Mouse (Mus musculus) thymus, postnatal 10 days (tissue): ENCODE data around the gene Jade1.
A peak's percentile ranks its signal among the peaks of the same experiment; 100 is the strongest.

Source experiments
- DNase-seq, 2 experiments: peaks; one replicate each; pipeline ENCODE4 v3.0.0; 2021; ENCODE audit warnings: low spot score in 2 of 2

The Jade1 gene

GRCm38 (mm10) chr3:41575971-41576370 is 20.4 kb downstream of the Jade1 start:
- DNase-seq = no peak

DNA sequence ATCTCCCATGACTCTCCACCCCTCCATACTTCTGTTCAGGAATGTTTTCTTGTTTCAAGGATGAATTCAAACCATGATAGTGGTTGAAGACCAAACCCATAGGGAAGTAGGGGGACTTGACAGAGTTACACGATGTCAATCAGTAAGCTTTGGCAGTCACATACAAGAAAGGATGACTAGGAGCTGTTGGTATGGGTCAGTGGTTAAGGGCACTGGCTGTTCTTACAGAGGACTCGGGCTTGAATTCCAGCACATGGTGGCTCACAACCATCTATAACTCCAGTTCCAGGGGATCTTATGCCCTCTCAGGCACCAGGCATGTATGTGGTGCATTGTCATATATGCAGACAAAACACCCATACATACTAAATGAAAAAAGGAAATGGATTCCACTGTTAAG is 21.7 kb downstream of the Jade1 start:
- no peak for DNase-seq

- no peak for DNase-seq
Observed at GRCm38 (mm10) chr3:41579873-41580272, 24.3 kb downstream of the Jade1 start.

DNA sequence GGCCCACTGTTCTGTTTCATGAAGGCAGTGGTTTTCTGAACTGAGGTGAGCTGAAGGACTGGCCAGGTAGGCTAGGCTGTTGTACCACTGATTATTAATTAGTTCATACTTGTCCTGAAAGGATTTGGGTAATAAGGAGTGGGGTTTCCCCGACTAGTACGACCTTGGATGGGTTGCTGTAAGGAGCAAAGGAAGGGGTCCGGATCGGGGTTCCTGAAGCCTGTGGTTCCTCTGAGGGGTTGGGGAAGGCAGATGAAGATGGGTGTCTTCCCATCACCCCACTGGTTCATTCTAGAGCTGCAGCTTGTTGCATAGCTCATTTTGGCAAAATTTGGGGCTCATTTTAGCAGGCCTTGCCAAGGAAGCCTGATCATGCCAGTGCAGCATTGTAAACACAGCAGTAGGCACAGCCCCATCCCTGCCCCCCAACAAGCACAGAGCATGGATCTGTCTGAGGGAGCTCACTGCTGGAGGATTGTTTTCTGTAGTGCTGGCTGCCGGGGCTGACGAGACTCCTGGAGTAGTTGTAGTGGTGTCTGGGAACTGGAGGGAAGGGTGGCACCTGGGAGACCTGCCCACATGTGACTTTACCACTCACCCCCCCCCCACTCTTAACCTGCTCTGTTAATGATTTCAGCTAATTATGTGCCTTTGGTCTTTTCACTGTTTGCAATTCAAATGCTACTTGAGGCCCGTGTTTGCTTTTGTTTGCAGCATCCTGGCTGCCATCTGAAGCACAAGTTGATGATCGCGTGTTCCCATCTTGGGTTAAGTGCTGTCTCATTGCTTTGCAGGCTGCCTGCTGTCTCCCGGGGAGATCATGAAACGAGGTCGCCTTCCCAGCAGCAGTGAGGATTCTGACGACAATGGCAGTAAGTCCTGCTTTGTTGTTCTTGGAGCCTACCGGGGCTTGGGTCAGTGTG is 25.1 kb downstream of the Jade1 start:
- DNase-seq = no peak

- no peak for DNase-seq
Observed at GRCm38 (mm10) chr3:41581436-41581835, 25.9 kb downstream of the Jade1 start.

DNA sequence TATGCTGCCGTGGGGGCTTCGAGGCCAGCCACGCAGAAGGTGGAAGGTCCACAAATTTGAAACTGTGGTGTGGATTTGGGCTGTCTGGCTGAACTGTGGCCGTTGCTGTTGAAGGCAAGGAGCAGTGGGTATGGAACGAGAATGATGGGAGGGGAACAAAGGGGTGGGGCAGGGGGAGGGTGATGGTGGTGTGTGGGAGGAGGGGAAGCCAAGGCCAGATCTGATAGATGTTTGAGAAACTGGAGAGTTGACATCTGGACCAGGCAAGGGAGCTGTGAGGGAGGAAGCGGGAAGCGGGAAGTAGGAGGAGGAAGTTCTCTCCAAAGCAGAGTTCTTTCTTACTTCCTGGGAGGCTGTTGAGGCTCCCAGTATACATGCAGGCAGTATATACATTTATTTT is 26.7 kb downstream of the Jade1 start:
- no peak for DNase-seq

DNA sequence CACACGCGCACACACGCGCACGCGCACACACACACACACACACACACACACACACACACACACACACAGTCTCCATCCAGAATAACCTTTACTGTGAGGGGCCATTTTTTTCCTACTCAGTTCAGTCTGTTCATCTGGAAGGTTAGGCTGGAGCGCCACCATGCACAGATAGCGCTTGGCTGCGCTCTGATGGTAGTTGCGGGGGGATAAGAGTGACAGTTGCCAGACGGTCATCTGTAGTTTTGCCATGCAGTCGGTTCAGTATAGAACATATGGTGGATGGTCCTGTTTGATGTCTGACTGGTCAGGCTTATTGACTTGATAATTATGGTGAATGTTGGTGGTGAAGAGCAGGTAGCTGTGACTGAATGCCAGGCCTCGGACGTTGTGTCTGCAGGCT is 27.6 kb downstream of the Jade1 start:
- no peak for DNase-seq

DNA sequence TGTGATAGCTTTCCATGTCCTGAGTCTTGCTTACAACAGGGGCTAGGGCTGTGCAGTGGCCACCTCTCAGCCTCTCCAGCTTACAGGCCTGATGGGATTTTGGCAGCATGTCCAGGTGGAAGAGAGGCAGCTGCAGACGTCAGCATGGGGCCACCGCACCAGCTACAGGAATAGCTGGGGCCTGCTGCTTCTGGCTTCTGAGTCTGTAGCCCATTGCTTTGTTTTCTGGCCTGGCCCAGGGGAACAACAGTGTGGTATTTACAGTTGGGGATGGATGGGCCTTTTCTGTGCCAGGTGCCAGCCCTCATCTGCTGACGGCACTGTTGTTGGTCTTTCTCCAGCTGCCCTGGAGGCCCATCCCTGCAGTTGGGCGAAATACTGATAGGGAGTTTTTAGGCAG is 28.1 kb downstream of the Jade1 start:
- no peak for DNase-seq

GRCm38 (mm10) chr3:41585548-41585947 is 30.0 kb downstream of the Jade1 start:
- no peak for DNase-seq

DNA sequence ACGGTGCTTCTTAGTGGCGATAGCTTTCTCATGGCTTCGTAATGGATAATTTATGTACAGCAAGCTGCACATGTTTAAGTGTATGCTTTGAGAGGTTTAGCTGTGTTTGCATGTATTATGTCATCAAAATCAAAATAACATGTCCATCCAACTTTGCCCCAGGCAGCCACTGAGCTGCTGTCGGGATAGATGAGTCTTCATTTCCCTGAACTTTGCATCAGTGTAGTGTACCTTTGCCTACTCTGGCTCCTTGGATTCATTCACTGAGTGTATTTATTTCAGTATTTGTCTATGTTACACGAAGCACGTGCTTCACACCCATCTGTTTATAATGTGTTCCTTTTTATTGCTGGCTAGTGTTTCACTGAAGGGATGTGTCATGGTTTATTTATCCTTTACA is 30.8 kb downstream of the Jade1 start:
- DNase-seq = no peak

DNA sequence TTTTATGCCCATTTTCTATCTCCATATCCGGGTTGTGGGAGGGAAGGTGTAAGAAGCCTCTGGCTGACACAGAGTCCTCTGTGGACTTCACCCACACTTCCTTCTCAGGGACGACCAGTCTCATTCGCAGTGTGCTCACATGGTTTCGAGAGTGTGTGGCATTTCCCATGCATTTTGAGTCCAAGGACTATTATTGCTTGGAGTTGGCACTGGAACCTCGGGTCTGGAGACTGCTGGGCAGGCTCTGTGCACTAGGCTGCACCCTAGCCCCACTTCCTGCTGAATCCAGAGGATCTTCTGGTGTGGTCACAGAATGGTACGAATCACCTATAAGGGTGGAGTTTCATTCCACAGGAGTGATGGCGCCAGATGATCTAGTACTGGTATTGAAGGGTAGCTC is 31.4 kb downstream of the Jade1 start:
- no peak for DNase-seq

GRCm38 (mm10) chr3:41587588-41587987 is 32.1 kb downstream of the Jade1 start:
- DNase-seq = peak; percentile 32 to 51

- no peak for DNase-seq
Observed at GRCm38 (mm10) chr3:41588495-41588894, 33.0 kb downstream of the Jade1 start.

DNA sequence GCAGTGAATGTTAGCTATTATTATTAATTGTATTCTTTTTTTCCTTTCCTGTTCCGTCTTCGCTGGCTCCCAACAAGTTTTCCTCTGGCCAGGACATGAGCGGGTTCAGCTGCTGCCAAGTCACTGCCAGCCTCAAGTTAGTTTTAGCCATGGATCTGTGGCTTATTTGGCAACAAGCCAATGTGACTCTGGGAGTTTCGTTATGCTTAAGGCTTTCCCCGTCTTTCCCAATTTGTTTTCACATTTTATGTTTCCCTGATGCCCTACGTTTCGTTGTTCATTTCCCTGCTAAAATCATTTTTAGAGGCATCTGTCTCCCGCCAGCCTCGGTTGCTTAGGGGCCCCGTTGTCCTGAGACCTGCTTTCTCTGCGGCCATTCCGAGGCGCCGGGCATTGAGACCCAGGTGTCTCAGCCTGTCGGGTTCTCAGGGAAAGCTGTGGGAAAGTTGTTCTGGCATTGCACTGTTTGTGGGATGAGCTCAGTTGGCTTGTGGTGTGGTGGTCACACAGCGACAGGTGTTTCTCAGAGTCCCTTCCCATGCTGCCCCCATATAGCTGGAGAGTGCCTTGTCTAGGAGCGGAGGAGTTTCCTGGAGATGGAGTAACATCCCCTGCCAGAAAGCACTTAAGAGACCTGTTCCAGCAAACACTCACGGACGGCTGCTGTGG is 33.8 kb downstream of the Jade1 start:
- no peak for DNase-seq

- DNase-seq = no peak
Observed at GRCm38 (mm10) chr3:41589988-41590387, 34.5 kb downstream of the Jade1 start.

DNA sequence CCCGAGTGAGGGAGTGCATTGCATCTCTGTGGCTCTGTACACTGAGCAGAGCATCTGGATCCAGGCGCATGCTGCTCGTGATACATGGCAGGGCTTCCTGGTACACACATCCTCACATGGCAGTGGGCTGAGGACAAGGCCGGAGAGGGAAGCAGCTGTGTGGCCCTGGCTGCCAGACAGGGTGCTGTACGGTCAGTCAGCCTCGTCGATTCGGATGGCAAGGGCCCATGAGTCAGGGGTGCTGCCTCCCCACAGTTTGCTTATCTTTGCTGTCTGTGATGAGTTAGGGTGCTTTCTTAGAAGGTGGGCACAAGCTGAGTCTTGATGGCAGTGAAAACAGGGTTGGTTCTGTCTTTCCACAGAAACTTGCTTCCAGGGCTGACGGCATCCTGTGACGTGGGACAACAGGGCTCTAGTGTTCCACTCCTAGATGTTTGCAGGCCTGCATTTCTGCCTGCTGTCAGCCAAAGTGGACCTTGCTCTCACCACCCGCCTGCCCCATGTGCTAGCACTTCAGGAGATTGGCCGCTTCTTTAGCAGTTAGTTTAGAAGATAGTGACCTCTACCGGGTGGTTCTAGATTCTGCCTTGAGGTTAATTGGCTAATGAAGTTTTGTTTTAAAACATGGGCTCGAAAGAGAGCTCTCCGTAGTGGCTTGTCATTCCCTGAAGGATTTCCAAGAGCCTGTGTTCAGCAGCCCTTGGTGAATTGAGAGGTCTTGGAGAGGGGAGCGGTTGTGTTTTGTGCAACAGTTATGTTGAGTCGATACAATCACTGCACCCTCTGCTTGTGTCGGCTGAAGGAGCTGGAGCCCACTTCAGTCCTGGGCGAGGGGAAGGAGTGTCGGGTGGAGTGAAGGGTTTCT is 35.4 kb downstream of the Jade1 start:
- no peak for DNase-seq

- no peak for DNase-seq
Observed at GRCm38 (mm10) chr3:41591651-41592170, 36.2 kb downstream of the Jade1 start.

DNA sequence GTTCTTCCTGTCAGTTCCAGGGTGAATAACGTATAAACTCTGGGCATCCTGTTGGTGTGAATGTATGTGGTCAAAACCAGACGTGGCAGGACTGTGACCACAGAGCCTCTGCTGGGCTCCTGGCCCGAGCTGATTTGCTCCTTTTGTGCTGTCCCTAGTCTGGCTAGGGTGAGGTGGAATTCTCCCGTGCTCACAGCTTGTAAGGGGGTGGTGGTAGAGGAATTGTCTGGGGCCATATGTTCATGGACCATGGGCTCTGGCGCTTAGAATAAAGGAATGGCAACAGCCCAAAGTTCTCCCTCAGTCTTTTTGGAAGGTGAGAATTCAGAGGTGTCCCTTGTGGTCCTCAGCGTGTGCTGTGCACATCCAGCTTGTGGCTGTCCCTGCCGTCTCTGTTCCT is 37.3 kb downstream of the Jade1 start:
- DNase-seq = no peak

- no peak for DNase-seq
Observed at GRCm38 (mm10) chr3:41594097-41594879, 38.8 kb downstream of the Jade1 start.

- no peak for DNase-seq
Observed at GRCm38 (mm10) chr3:41595010-41595409, 39.5 kb downstream of the Jade1 start.

DNA sequence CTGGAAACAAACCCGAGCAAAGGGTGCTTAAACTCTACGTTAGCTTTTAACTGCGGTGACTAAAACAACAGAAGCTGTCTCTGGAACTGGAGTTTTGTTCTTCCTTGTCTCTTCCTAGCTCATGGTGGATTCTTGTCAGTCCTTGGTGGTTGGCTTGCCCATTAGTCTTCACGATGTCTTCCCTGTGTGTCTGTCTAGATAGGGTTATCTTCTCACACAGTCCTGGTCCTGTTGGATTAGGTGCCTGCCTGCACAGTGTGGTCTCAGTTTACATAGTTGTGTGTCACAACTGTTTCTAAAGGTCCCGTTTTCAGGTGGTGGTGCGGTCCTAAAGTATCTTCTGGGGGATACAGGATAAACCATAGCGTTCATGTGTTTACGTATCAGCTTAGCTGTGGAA is 41.5 kb downstream of the Jade1 start:
- no peak for DNase-seq
